Mouse (Mus musculus) intestine, embryonic 15.5 days (tissue): ENCODE results near the gene Gsg1l. TPM values are rescaled to one million over a fixed set of nuclear protein-coding genes. Genes with fewer than 3 reads are reported as not detected.

Experiments used
- ATAC-seq: fragments of 200-750 bp; cut with Nextera tagmentation; 2 replicates; pipeline ENCODE4 v1.8.0; 2017; ENCODE audit warnings: moderate TSS enrichment, moderate library complexity
- H3K27ac ChIP-seq: fragments of 300-500 bp; sonication (generic); 2 replicates; pipeline ENCODE4 v1.5.1; 2015; ENCODE audit warnings: mild to moderate bottlenecking, inconsistent platforms
- H3K27me3 ChIP-seq: fragments of 300-500 bp; sonication (generic); replicated peaks from 2 replicates; pipeline ENCODE4 v1.6.1; 2015; ENCODE audit warnings: inconsistent platforms
- H3K36me3 ChIP-seq: fragments of 300-500 bp; sonication (generic); 2 replicates; pipeline ENCODE4 v1.6.1; 2015; ENCODE audit warnings: inconsistent platforms
- H3K4me1 ChIP-seq: fragments of 300-500 bp; sonication (generic); replicated peaks from 2 replicates; pipeline ENCODE4 v1.6.1; 2015; ENCODE audit warnings: inconsistent platforms
- H3K4me2 ChIP-seq: fragments of 300-500 bp; sonication (generic); replicated peaks from 2 replicates; pipeline ENCODE4 v1.6.1; 2015; ENCODE audit warnings: mild to moderate bottlenecking, inconsistent platforms
- H3K4me3 ChIP-seq: fragments of 300-500 bp; sonication (generic); replicated peaks from 2 replicates; pipeline ENCODE4 v1.5.1; 2015; ENCODE audit warnings: inconsistent platforms
- H3K9ac ChIP-seq: fragments of 300-500 bp; sonication (generic); 2 replicates; pipeline ENCODE4 v1.6.1; 2015; ENCODE audit warnings: inconsistent platforms
- H3K9me3 ChIP-seq: fragments of 300-500 bp; sonication (generic); 2 replicates; pipeline ENCODE4 v1.6.1; 2016; ENCODE audit warnings: inconsistent platforms
- WGBS: fragments of 180-500 bp; shearing (Covaris S2); methylation state at CpG from one replicate; pipeline ENCODE4 v1.1.7; 2015; 5-methylcytosine and 5-hydroxymethylcytosine counted together
- polyA plus RNA-seq: library from polyadenylated mRNA; unstranded; fragments of >200 nt; fragmentation: Nextera tagmentation; extraction: Ambion mirVana; gene quantifications from 2 replicates; pipeline ENCODE4 v1.2.1, GENCODE M21; 2015

Gsg1l gene
- polyA plus RNA-seq, 1 experiment from 2014 or later = 0.67 TPM

GRCm38 (mm10) chr7:125989489-125989888 is 92.7 kb downstream of the Gsg1l start:
- Histone ChIP-seq H3K27ac (no peak overlapping the region), H3K4me1 (no peaks in the 10 kb centered on the region), H3K27me3 (no peaks in the 10 kb centered on the region), H3K9me3 (no peaks in the 10 kb centered on the region), H3K4me3 (no peak overlapping the region), H3K4me2 (no peak overlapping the region), H3K36me3 (no peaks in the 10 kb centered on the region), H3K9ac (no peak overlapping the region)
- 48% methylated on average over 4 of the region's 4 CpGs for whole genome bisulfite sequencing
- no peak for ATAC-seq

GRCm38 (mm10) chr7:125988326-125988725 is 93.9 kb downstream of the Gsg1l start:
- H3K4me2 ChIP-seq = no peak overlapping the region
- H3K4me1 ChIP-seq = no peaks in the 10 kb centered on the region
- no peak overlapping the region for H3K27ac ChIP-seq
- no peak for ATAC-seq
- 94% methylated on average over 3 of the region's 3 CpGs for WGBS
- no peaks in the 10 kb centered on the region for H3K27me3 ChIP-seq
- H3K9me3 ChIP-seq = no peaks in the 10 kb centered on the region
- H3K4me3 ChIP-seq = no peak overlapping the region
- H3K9ac ChIP-seq = no peak overlapping the region
- H3K36me3 ChIP-seq = no peaks in the 10 kb centered on the region

GRCm38 (mm10) chr7:125987117-125987516 is 95.1 kb downstream of the Gsg1l start:
- Histone ChIP-seq H3K4me2 (no peak overlapping the region), H3K9me3 (no peaks in the 10 kb centered on the region), H3K36me3 (no peaks in the 10 kb centered on the region), H3K9ac (no peak overlapping the region), H3K4me3 (no peak overlapping the region), H3K27me3 (no peaks in the 10 kb centered on the region), H3K4me1 (no peaks in the 10 kb centered on the region), H3K27ac (no peak overlapping the region)
- ATAC-seq = no peak
- WGBS = 76% methylated on average over 3 of the region's 3 CpGs

- H3K4me3 ChIP-seq = no peak overlapping the region
- no peaks in the 10 kb centered on the region for H3K4me1 ChIP-seq
- no peak overlapping the region for H3K9ac ChIP-seq
- H3K27me3 ChIP-seq = no peaks in the 10 kb centered on the region
- no peak overlapping the region for H3K27ac ChIP-seq
- no peaks in the 10 kb centered on the region for H3K9me3 ChIP-seq
- ATAC-seq = no peak
- no peaks in the 10 kb centered on the region for H3K36me3 ChIP-seq
- WGBS = 64% methylated on average over 10 of the region's 10 CpGs
- no peak overlapping the region for H3K4me2 ChIP-seq
Observed at GRCm38 (mm10) chr7:125985565-125985964, 96.6 kb downstream of the Gsg1l start.

- Histone ChIP-seq H3K9me3 (no peaks in the 10 kb centered on the region), H3K27ac (no peak overlapping the region), H3K4me1 (no peaks in the 10 kb centered on the region), H3K9ac (no peak overlapping the region), H3K4me2 (no peak overlapping the region), H3K27me3 (no peaks in the 10 kb centered on the region), H3K36me3 (no peaks in the 10 kb centered on the region), H3K4me3 (no peak overlapping the region)
- ATAC-seq = no peak
- WGBS = 40% methylated on average over 12 of the region's 12 CpGs
Observed at GRCm38 (mm10) chr7:125983902-125984841, 98.0 kb downstream of the Gsg1l start.

- no peak overlapping the region for H3K9ac ChIP-seq
- H3K4me2 ChIP-seq = no peak overlapping the region
- ATAC-seq = no peak
- no peak overlapping the region for H3K4me3 ChIP-seq
- no peaks in the 10 kb centered on the region for H3K27me3 ChIP-seq
- H3K27ac ChIP-seq = no peak overlapping the region
- H3K4me1 ChIP-seq = no peaks in the 10 kb centered on the region
- no peaks in the 10 kb centered on the region for H3K9me3 ChIP-seq
- H3K36me3 ChIP-seq = no peaks in the 10 kb centered on the region
- WGBS = 72% methylated on average over 8 of the region's 8 CpGs
Observed at GRCm38 (mm10) chr7:125979591-125979990, 102.6 kb downstream of the Gsg1l start.

- no peaks in the 10 kb centered on the region for H3K27me3 ChIP-seq
- WGBS = 72% methylated on average over 9 of the region's 9 CpGs
- no peak for ATAC-seq
Observed at GRCm38 (mm10) chr7:125976695-125977094, 105.5 kb downstream of the Gsg1l start.

GRCm38 (mm10) chr7:125975414-125975813 is 106.8 kb downstream of the Gsg1l start:
- Histone ChIP-seq H3K4me1 (no peaks in the 10 kb centered on the region), H3K9me3 (no peaks in the 10 kb centered on the region), H3K4me2 (no peak overlapping the region), H3K4me3 (no peak overlapping the region), H3K36me3 (no peaks in the 10 kb centered on the region), H3K27me3 (no peaks in the 10 kb centered on the region), H3K9ac (no peak overlapping the region), H3K27ac (no peak overlapping the region)
- ATAC-seq = no peak
- 74% methylated on average over 6 of the region's 6 CpGs for WGBS

More at GRCm38 (mm10) chr7:125976695-125977094, 105.5 kb downstream of the Gsg1l start:
- H3K4me3 ChIP-seq = no peak overlapping the region
- no peaks in the 10 kb centered on the region for H3K4me1 ChIP-seq
- H3K36me3 ChIP-seq = no peaks in the 10 kb centered on the region
- no peaks in the 10 kb centered on the region for H3K9me3 ChIP-seq
- no peak overlapping the region for H3K27ac ChIP-seq
- no peak overlapping the region for H3K4me2 ChIP-seq
- no peak overlapping the region for H3K9ac ChIP-seq

- H3K4me1 ChIP-seq = no peaks in the 10 kb centered on the region
- 46% methylated on average over 4 of the region's 4 CpGs for WGBS
- no peaks in the 10 kb centered on the region for H3K36me3 ChIP-seq
- H3K27ac ChIP-seq = no peak overlapping the region
- H3K4me3 ChIP-seq = no peak overlapping the region
- H3K27me3 ChIP-seq = no peaks in the 10 kb centered on the region
- H3K9me3 ChIP-seq = no peaks in the 10 kb centered on the region
- H3K9ac ChIP-seq = no peak overlapping the region
- ATAC-seq = no peak
- no peak overlapping the region for H3K4me2 ChIP-seq
Observed at GRCm38 (mm10) chr7:125973874-125974273, 108.3 kb downstream of the Gsg1l start.

- no peaks in the 10 kb centered on the region for H3K36me3 ChIP-seq
- ATAC-seq = no peak
- no peaks in the 10 kb centered on the region for H3K27me3 ChIP-seq
- H3K27ac ChIP-seq = no peak overlapping the region
- no peaks in the 10 kb centered on the region for H3K9me3 ChIP-seq
- WGBS = 55% methylated on average over 6 of the region's 6 CpGs
- H3K4me1 ChIP-seq = no peaks in the 10 kb centered on the region
- H3K4me3 ChIP-seq = no peak overlapping the region
- no peak overlapping the region for H3K9ac ChIP-seq
- no peak overlapping the region for H3K4me2 ChIP-seq
Observed at GRCm38 (mm10) chr7:125972776-125973175, 109.4 kb downstream of the Gsg1l start.

GRCm38 (mm10) chr7:125972174-125972672 is 110.0 kb downstream of the Gsg1l start:
- Histone ChIP-seq H3K9me3 (no peaks in the 10 kb centered on the region), H3K27ac (no peak overlapping the region), H3K27me3 (no peaks in the 10 kb centered on the region), H3K4me1 (no peaks in the 10 kb centered on the region), H3K4me2 (no peak overlapping the region), H3K36me3 (no peaks in the 10 kb centered on the region), H3K9ac (no peak overlapping the region), H3K4me3 (no peak overlapping the region)
- WGBS = 47% methylated on average over 7 of the region's 7 CpGs
- no peak for ATAC-seq

- Histone ChIP-seq H3K4me3 (no peak overlapping the region), H3K36me3 (no peaks in the 10 kb centered on the region), H3K27me3 (no peaks in the 10 kb centered on the region), H3K9ac (no peak overlapping the region), H3K27ac (no peak overlapping the region), H3K4me1 (peaks cover 3% of the 10 kb centered on the region; the same call in 1 of the 2 replicates), H3K9me3 (no peaks in the 10 kb centered on the region), H3K4me2 (no peak overlapping the region)
- ATAC-seq = no peak
- 61% methylated on average over 3 of the region's 3 CpGs for WGBS
Observed at GRCm38 (mm10) chr7:125969076-125969475, 113.1 kb downstream of the Gsg1l start.
